Mouse (Mus musculus) heart, embryonic 14.5 days (tissue): ENCODE data around the gene Cfap69. TPM values are rescaled to one million over a fixed set of nuclear protein-coding genes. Genes with fewer than 3 reads are reported as not detected.
A peak's percentile ranks its signal among the peaks of the same experiment; 100 is the strongest.

Source experiments
- ATAC-seq: fragments of 200-750 bp; cut with Nextera tagmentation; 2 replicates; pipeline ENCODE4 v1.8.0; 2017; ENCODE audit warnings: low read depth, moderate TSS enrichment; ENCODE audit not compliant: insufficient number of reproducible peaks, insufficient read depth, low FRiP score
- H3K27ac ChIP-seq, 2 experiments: fragments of 200-500 bp in 1 of 2; fragments of 300-500 bp in 1 of 2; sonication (generic) in 1 of 2; replicated peaks in 1 of 2; 2 replicates each; pipeline ENCODE4 v1.5.1; 2012 to 2014; ENCODE audit warnings: low read depth in 2 of 2, low read length in 2 of 2, control low read depth in 1 of 2, mild to moderate bottlenecking in 1 of 2, mixed read lengths in 1 of 2; ENCODE audit not compliant: control insufficient read depth in 1 of 2, insufficient read depth in 1 of 2
- H3K27me3 ChIP-seq: fragments of 300-500 bp; sonication (generic); 2 replicates; pipeline ENCODE4 v1.6.1; 2014; ENCODE audit warnings: mild to moderate bottlenecking, low read length, control low read depth; ENCODE audit not compliant: control insufficient read depth, insufficient read depth
- H3K36me3 ChIP-seq: fragments of 300-500 bp; sonication (generic); 2 replicates; pipeline ENCODE4 v1.6.1; 2014; ENCODE audit warnings: mild to moderate bottlenecking, control low read depth, low read length, mixed read lengths; ENCODE audit not compliant: control insufficient read depth, insufficient read depth
- H3K4me1 ChIP-seq, 2 experiments: fragments of 200-500 bp in 1 of 2; fragments of 300-500 bp in 1 of 2; sonication (generic) in 1 of 2; 2 replicates each; pipeline ENCODE4 v1.6.1; 2012 to 2014; ENCODE audit warnings: low read length in 2 of 2, control low read depth in 1 of 2, mixed read lengths in 1 of 2; ENCODE audit not compliant: control insufficient read depth in 2 of 2, insufficient read depth in 2 of 2
- H3K4me2 ChIP-seq: fragments of 300-500 bp; sonication (generic); 2 replicates; pipeline ENCODE4 v1.6.1; 2014; ENCODE audit warnings: mild to moderate bottlenecking, low read length
- H3K4me3 ChIP-seq, 2 experiments: fragments of 200-500 bp in 1 of 2; fragments of 300-500 bp in 1 of 2; sonication (generic) in 1 of 2; 2 replicates each; pipeline ENCODE4 v1.5.1; 2012 to 2014; ENCODE audit warnings: low read length in 2 of 2, mild to moderate bottlenecking in 2 of 2, control low read depth in 1 of 2, low read depth in 1 of 2, moderate library complexity in 1 of 2; ENCODE audit not compliant: control insufficient read depth in 1 of 2, insufficient read depth in 1 of 2
- H3K9ac ChIP-seq: fragments of 300-500 bp; sonication (generic); 2 replicates; pipeline ENCODE4 v1.6.1; 2014; ENCODE audit warnings: mild to moderate bottlenecking, low read length
- H3K9me3 ChIP-seq: fragments of 300-500 bp; sonication (generic); 2 replicates; pipeline ENCODE4 v1.6.1; 2016; ENCODE audit warnings: low read length, control low read depth; ENCODE audit not compliant: control insufficient read depth
- WGBS: fragments of 180-500 bp; shearing (Covaris S2); extraction: QIAGEN DNeasy Blood & Tissue Kit; methylation state at CpG from one replicate; pipeline ENCODE4 v1.1.7; 2014; 5-methylcytosine and 5-hydroxymethylcytosine counted together
- polyA plus RNA-seq: library from polyadenylated mRNA; unstranded; fragments of >200 nt; fragmentation: Nextera tagmentation; extraction: Ambion mirVana; gene quantifications from 2 replicates; pipeline ENCODE4 v1.2.1, GENCODE M21; 2014

Gene Cfap69
- polyA plus RNA-seq, 1 experiment from 2014 or later, result 2.7 TPM

DNA sequence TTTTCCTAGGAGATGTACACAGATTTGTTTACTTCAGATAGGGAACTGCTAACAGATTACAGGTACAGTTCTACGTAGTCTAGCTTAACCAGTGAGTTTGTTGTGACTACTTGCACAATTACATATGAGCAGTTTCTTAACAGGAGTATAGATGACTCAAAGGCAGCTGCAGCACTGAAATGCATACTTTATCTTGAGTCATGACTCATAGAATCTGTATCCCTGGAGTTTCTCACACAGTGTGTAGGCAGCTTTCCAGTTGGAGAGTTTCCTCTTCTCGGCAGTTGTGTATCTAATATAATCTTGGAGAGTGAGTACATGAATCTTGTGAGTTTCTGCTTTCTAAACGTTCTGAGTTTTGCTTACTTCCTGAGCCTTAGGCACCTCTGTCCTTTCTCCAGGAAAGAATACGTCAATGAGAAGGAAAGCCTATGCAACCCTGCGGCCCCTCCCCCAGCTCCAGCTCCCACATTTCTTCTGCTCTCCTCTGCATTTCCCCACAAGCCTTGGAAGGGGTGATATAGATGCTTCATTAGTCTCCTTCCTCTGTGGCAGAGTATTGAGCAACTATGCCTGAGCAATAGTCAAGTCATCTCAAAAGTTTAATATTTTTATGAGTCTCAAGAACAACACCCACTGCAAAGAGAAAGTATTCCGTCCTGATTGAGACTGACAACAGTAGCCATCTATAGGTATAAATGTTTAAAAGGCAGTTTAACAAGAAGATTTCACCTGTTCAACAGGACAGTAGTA is 15.0 kb downstream of the Cfap69 start:
- no peaks in the 10 kb centered on the region for H3K36me3 ChIP-seq
- WGBS, result 40% methylated on average over 6 of the region's 6 CpGs
- H3K4me3 ChIP-seq, result no peak overlapping the region
- 0 out of 4 replicates have a peak overlapping the region, but pooled peaks of 1 of the 2 experiments have one; percentile 10 for H3K27ac ChIP-seq
- no peak overlapping the region for H3K9ac ChIP-seq
- no peaks in the 10 kb centered on the region for H3K9me3 ChIP-seq
- H3K4me1 ChIP-seq, result peaks cover 0 to 6% of the 10 kb centered on the region in 2 experiments; a peak in 1 of 4 replicates
- H3K27me3 ChIP-seq, result no peaks in the 10 kb centered on the region
- peak overlapping the region; percentile 28 for H3K4me2 ChIP-seq
- peak; percentile 50; the same call in 1 of the 2 replicates for ATAC-seq

DNA sequence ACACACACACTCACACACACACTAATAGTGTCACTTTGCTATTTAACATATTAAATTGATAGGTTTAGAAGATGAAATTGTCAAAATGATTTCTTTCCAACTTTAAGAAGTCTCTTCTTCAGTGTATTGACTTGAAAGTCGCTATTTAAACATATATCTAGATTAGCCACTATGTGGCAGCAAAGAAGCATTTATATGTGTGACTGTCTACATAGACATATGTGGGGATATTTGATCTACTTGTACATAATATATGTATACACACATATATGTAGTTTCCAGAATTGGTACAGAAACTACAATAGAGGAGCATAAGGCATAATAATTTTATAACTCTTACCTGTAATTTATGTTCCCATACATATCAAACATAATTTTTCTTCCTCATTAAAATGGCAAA is 17.9 kb downstream of the Cfap69 start:
- no peaks in the 10 kb centered on the region for H3K36me3 ChIP-seq
- no peak for ATAC-seq
- peaks cover 0 to 6% of the 10 kb centered on the region in 2 experiments; a peak in 1 of 4 replicates for H3K4me1 ChIP-seq
- H3K4me3 ChIP-seq, result no peak overlapping the region
- H3K27ac ChIP-seq, result no peak overlapping the region
- H3K9me3 ChIP-seq, result no peaks in the 10 kb centered on the region
- no peak overlapping the region for H3K9ac ChIP-seq
- WGBS, result 8% methylated on average over 1 of the region's 1 CpGs
- H3K27me3 ChIP-seq, result no peaks in the 10 kb centered on the region
- H3K4me2 ChIP-seq, result no peak overlapping the region

DNA sequence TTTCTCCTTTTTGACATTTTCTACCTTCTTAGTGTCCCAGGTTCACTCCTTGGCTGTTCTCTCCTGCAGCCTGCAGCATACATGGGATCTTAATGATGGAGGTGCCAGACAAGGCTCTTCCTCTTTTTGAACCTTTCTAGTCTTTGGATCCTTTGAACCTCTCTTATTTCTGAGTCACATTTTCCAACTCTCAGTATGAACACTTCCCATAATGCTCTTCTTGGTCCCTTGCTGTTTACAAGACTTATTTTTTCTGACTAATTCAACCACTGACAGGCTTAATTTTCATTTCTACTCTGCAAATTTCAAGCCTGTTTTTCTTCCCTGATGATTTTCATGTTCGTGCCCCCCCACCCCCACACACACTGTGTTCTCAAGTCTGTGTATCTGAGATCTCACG is 25.5 kb downstream of the Cfap69 start:
- no peak overlapping the region for H3K4me2 ChIP-seq

DNA sequence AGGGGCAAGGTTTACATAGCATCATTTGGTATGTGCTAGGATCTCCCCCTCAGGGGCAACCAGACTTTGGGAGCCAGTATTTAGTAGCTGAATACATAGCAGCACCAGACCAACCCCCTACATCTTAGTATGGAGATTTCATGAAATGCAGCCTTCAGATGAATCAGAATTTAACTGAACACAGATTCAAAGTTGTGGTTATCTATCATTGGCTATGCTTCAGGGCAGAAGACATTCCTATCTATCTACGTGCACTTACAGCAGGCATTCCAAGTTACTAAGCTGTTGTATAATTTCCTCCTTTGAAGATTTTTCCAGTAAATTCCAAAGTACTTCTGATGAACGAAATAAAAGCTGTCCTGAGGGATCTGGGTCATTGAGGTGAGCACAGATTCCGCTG is 38.5 kb downstream of the Cfap69 start:
- no peak overlapping the region for H3K27ac ChIP-seq
- no peak overlapping the region for H3K4me2 ChIP-seq
- H3K9me3 ChIP-seq, result no peaks in the 10 kb centered on the region
- H3K4me1 ChIP-seq, result no peaks in the 10 kb centered on the region
- no peak overlapping the region for H3K4me3 ChIP-seq
- H3K9ac ChIP-seq, result no peak overlapping the region
- WGBS, result 63% methylated on average over 3 of the region's 3 CpGs
- no peaks in the 10 kb centered on the region for H3K36me3 ChIP-seq
- ATAC-seq, result no peak
- no peaks in the 10 kb centered on the region for H3K27me3 ChIP-seq

More for the DNA sequence above, 25.5 kb downstream of the Cfap69 start:
- H3K27me3 ChIP-seq, result no peaks in the 10 kb centered on the region
- H3K4me3 ChIP-seq, result no peak overlapping the region
- H3K9ac ChIP-seq, result no peak overlapping the region
- ATAC-seq, result no peak
- no peak overlapping the region for H3K27ac ChIP-seq
- H3K4me1 ChIP-seq, result no peaks in the 10 kb centered on the region
- 43% methylated on average over 2 of the region's 2 CpGs for WGBS
- no peaks in the 10 kb centered on the region for H3K36me3 ChIP-seq
- H3K9me3 ChIP-seq, result no peaks in the 10 kb centered on the region

DNA sequence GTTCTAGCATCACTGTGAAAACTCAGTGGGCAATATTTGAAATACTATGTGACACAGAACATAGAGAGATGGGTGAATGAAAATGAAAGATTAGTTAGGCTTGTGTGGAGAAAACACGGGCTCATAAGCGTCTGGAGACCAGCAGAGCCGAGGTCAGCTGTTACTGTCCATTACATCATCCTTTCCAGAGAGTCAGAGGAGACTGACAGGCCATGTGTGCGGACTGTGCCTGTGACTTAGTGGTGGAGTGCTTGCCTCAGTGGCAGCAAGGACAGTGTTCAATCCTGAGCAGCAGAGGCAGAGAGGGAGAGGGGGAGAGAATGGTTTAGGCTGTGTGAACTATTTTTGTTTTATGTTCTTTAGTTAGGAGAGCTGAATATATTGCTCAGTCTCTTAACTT is 45.7 kb downstream of the Cfap69 start:
- ATAC-seq, result no peak
- H3K36me3 ChIP-seq, result no peaks in the 10 kb centered on the region
- 36% methylated on average over 4 of the region's 4 CpGs for WGBS
- H3K9ac ChIP-seq, result no peak overlapping the region
- H3K4me2 ChIP-seq, result no peak overlapping the region
- no peaks in the 10 kb centered on the region for H3K27me3 ChIP-seq
- H3K4me1 ChIP-seq, result no peaks in the 10 kb centered on the region
- no peak overlapping the region for H3K27ac ChIP-seq
- no peak overlapping the region for H3K4me3 ChIP-seq
- H3K9me3 ChIP-seq, result no peaks in the 10 kb centered on the region

DNA sequence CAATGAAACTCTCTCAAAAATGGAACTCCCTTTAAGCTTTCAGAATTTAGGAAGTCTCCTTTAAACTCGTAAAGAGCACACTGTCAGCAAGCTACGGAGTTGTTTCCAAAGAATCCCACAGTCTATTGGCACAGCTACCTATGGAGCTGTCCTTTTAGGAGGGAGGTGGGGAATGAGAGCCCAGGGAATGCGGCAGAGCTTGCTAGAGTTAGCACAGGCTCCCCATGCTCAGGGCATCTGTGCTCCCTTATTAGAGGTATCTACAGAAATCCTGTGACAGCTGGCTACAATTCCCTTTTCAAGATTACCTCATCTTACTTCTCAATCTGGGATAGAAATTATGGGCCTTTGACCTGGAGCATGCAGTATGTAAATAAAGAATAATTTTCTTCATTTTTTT is 53.5 kb downstream of the Cfap69 start:
- WGBS, result 42% methylated on average over 3 of the region's 3 CpGs
- Histone ChIP-seq H3K4me2 (no peak overlapping the region), H3K4me1 (no peaks in the 10 kb centered on the region), H3K36me3 (no peaks in the 10 kb centered on the region), H3K4me3 (no peak overlapping the region), H3K9ac (no peak overlapping the region), H3K9me3 (no peaks in the 10 kb centered on the region), H3K27me3 (no peaks in the 10 kb centered on the region), H3K27ac (no peak overlapping the region)
- ATAC-seq, result no peak

DNA sequence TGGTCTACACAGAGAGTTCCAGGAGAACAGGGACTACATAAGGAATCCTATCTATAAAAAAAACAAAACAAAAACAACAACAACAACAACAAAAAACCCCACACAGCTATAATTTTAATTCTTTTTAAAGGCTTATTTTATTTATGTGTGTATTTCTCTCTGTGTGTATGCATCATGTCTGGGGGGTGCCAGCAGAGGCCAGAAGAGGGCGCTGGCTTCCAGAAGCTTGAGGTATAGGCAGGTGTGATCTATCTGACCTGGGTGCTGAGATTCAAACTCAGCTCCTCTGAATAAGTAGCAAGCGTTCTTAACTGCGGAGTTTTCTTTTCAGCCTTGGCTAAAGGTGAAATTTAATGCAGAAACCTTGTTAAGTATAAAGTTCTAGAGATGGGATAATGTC is 76.4 kb downstream of the Cfap69 start:
- no peak overlapping the region for H3K4me3 ChIP-seq
- WGBS, result 83% methylated on average over 3 of the region's 3 CpGs
- H3K36me3 ChIP-seq, result no peaks in the 10 kb centered on the region
- no peaks in the 10 kb centered on the region for H3K9me3 ChIP-seq
- H3K9ac ChIP-seq, result no peak overlapping the region
- ATAC-seq, result no peak
- no peaks in the 10 kb centered on the region for H3K4me1 ChIP-seq
- H3K27me3 ChIP-seq, result no peaks in the 10 kb centered on the region
- no peak overlapping the region for H3K4me2 ChIP-seq
- no peak overlapping the region for H3K27ac ChIP-seq
